Mouse (Mus musculus) lung, embryonic 16.5 days (tissue): ENCODE data around the gene Ncoa1. TPM values are rescaled to one million over a fixed set of nuclear protein-coding genes. Genes with fewer than 3 reads are reported as not detected.

Source experiments
- ATAC-seq: fragments of 200-750 bp; cut with Nextera tagmentation; 2 replicates; pipeline ENCODE4 v1.8.0; 2017; ENCODE audit warnings: low read depth, mild to moderate bottlenecking, moderate library complexity
- H3K27ac ChIP-seq: fragments of 300-500 bp; sonication (generic); 2 replicates; pipeline ENCODE4 v1.5.1; 2014; ENCODE audit warnings: mild to moderate bottlenecking, control low read depth, low read length
- H3K27me3 ChIP-seq: fragments of 300-500 bp; sonication (generic); 2 replicates; pipeline ENCODE4 v1.6.1; 2014; ENCODE audit warnings: low read depth, low read length, mixed read lengths; ENCODE audit not compliant: control insufficient read depth, insufficient read depth
- H3K36me3 ChIP-seq: fragments of 300-500 bp; sonication (generic); 2 replicates; pipeline ENCODE4 v1.6.1; 2014; ENCODE audit warnings: low read length; ENCODE audit not compliant: control insufficient read depth, insufficient read depth
- H3K4me1 ChIP-seq: fragments of 300-500 bp; sonication (generic); replicated peaks from 2 replicates; pipeline ENCODE4 v1.6.1; 2014; ENCODE audit warnings: low read length, mixed read lengths; ENCODE audit not compliant: control insufficient read depth, insufficient read depth
- H3K4me2 ChIP-seq: fragments of 300-500 bp; sonication (generic); 2 replicates; pipeline ENCODE4 v1.6.1; 2014; ENCODE audit warnings: low read depth, low read length, control low read depth
- H3K4me3 ChIP-seq: fragments of 300-500 bp; sonication (generic); 2 replicates; pipeline ENCODE4 v1.5.1; 2014; ENCODE audit warnings: mild to moderate bottlenecking, low read length, control low read depth
- H3K9ac ChIP-seq: fragments of 300-500 bp; sonication (generic); 2 replicates; pipeline ENCODE4 v1.6.1; 2014; ENCODE audit warnings: low read length, control low read depth
- H3K9me3 ChIP-seq: fragments of 300-500 bp; sonication (generic); 2 replicates; pipeline ENCODE4 v1.6.1; 2016; ENCODE audit warnings: low read length; ENCODE audit not compliant: control insufficient read depth
- WGBS: fragments of 180-500 bp; shearing (Covaris S2); extraction: QIAGEN DNeasy Blood & Tissue Kit; methylation state at CpG from one replicate; pipeline ENCODE4 v1.1.7; 2014; 5-methylcytosine and 5-hydroxymethylcytosine counted together
- polyA plus RNA-seq: library from polyadenylated mRNA; unstranded; fragments of >200 nt; fragmentation: Nextera tagmentation; extraction: Ambion mirVana; gene quantifications from 2 replicates; pipeline ENCODE4 v1.2.1, GENCODE M21; 2015

Ncoa1 gene
- polyA plus RNA-seq, 1 experiment from 2014 or later = 7.1 TPM

DNA sequence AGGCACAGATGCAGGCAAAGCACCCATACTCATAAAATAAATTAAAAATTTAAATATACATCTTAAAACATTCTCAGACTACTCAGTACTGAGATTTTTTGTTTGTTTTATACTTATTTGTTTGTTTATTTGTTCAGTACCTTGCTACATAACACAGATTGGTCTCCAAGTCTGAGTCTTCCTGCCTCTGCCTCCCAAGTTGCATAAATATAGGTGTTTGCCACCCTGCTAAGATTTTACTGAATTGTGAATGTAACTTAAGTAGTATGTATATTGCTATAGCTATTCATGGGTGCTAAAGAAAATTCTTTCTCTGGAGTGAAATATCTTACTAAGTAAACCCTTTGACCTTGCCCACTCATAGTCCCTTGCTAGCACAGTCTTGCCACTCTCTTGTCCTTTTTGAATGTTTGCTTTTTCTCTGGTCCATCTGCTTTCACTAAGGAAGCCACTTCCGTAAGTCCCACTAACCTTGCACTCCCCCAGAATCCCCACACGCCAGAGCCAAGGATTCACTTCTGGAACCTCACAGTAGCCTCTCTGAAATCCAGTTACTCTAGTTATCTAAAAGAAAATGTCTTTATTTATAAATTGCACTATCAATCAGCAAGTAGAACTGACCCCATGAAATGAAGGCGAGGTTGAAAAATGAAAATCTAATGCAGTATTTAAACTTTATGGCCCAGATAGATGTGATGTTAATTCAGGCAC, 2.3 kb upstream of the Ncoa1 start:
- Histone ChIP-seq H3K4me1 (peaks cover 9% of the 10 kb centered on the region), H3K9ac (no peak overlapping the region), H3K9me3 (no peaks in the 10 kb centered on the region), H3K4me2 (no peak overlapping the region), H3K4me3 (no peak overlapping the region), H3K27ac (no peak overlapping the region), H3K27me3 (no peaks in the 10 kb centered on the region), H3K36me3 (no peaks in the 10 kb centered on the region)
- 67% methylated on average over 3 of the region's 3 CpGs for WGBS
- no peak for ATAC-seq

GRCm38 (mm10) chr12:4477941-4478795, 1.2 kb upstream of the Ncoa1 start:
- H3K4me3 ChIP-seq = peak overlapping the region; percentile 95; the same call in 1 of the 2 replicates
- no peak for ATAC-seq
- no peaks in the 10 kb centered on the region for H3K36me3 ChIP-seq
- no peak overlapping the region for H3K27ac ChIP-seq
- peaks cover 9% of the 10 kb centered on the region for H3K4me1 ChIP-seq
- H3K9me3 ChIP-seq = no peaks in the 10 kb centered on the region
- no peaks in the 10 kb centered on the region for H3K27me3 ChIP-seq
- 0 out of 2 replicates have a peak overlapping the region, but pooled peaks have one; percentile 72 for H3K9ac ChIP-seq
- 62% methylated on average over 6 of the region's 6 CpGs for WGBS
- H3K4me2 ChIP-seq = no peak overlapping the region

GRCm38 (mm10) chr12:4476291-4476831, 621 bp downstream of the Ncoa1 start:
- ATAC-seq = peak; percentile 80
- H3K9me3 ChIP-seq = no peaks in the 10 kb centered on the region
- peak overlapping the region; percentile 85 for H3K4me2 ChIP-seq
- 0% methylated on average over 44 of the region's 73 CpGs for WGBS
- peaks cover 9% of the 10 kb centered on the region for H3K4me1 ChIP-seq
- H3K36me3 ChIP-seq = no peaks in the 10 kb centered on the region
- peak overlapping the region; percentile 90 for H3K9ac ChIP-seq
- peak overlapping the region; percentile 92 for H3K27ac ChIP-seq
- peak overlapping the region; percentile 95 for H3K4me3 ChIP-seq
- no peaks in the 10 kb centered on the region for H3K27me3 ChIP-seq

- Histone ChIP-seq H3K4me2 (peak overlapping the region; percentile 85), H3K4me1 (peaks cover 9% of the 10 kb centered on the region), H3K27me3 (no peaks in the 10 kb centered on the region), H3K9ac (peak overlapping the region; percentile 90), H3K9me3 (no peaks in the 10 kb centered on the region), H3K36me3 (no peaks in the 10 kb centered on the region), H3K4me3 (peak overlapping the region; percentile 95), H3K27ac (no peak overlapping the region)
- 11% methylated on average over 18 of the region's 18 CpGs for WGBS
- ATAC-seq = no peak
These were observed 1.6 kb downstream of the Ncoa1 start for GRCm38 (mm10) chr12:4475251-4475993.

GRCm38 (mm10) chr12:4469115-4469514, 7.9 kb downstream of the Ncoa1 start:
- H3K36me3 ChIP-seq = no peaks in the 10 kb centered on the region
- 49% methylated on average over 2 of the region's 2 CpGs for WGBS
- no peak; the same call in 1 of the 2 replicates for ATAC-seq
- H3K4me2 ChIP-seq = no peak overlapping the region
- H3K9me3 ChIP-seq = no peaks in the 10 kb centered on the region
- H3K9ac ChIP-seq = no peak overlapping the region
- no peaks in the 10 kb centered on the region for H3K27me3 ChIP-seq
- H3K4me3 ChIP-seq = no peak overlapping the region
- peaks cover 3% of the 10 kb centered on the region; the same call in 1 of the 2 replicates for H3K4me1 ChIP-seq
- H3K27ac ChIP-seq = no peak overlapping the region

- no peak overlapping the region for H3K9ac ChIP-seq
- ATAC-seq = no peak
- no peaks in the 10 kb centered on the region for H3K36me3 ChIP-seq
- no peaks in the 10 kb centered on the region for H3K27me3 ChIP-seq
- no peak overlapping the region for H3K4me3 ChIP-seq
- H3K27ac ChIP-seq = no peak overlapping the region
- H3K4me1 ChIP-seq = no peaks in the 10 kb centered on the region
- no peak overlapping the region for H3K4me2 ChIP-seq
- WGBS = 92% methylated on average over 2 of the region's 2 CpGs
- no peaks in the 10 kb centered on the region for H3K9me3 ChIP-seq
These were observed 13.3 kb downstream of the Ncoa1 start for GRCm38 (mm10) chr12:4463701-4464100.

GRCm38 (mm10) chr12:4462420-4462819, 14.6 kb downstream of the Ncoa1 start:
- Histone ChIP-seq H3K36me3 (no peaks in the 10 kb centered on the region), H3K27ac (no peak overlapping the region), H3K4me3 (no peak overlapping the region), H3K4me2 (no peak overlapping the region), H3K27me3 (no peaks in the 10 kb centered on the region), H3K9me3 (no peaks in the 10 kb centered on the region), H3K9ac (no peak overlapping the region), H3K4me1 (no peaks in the 10 kb centered on the region)
- WGBS = 48% methylated on average over 1 of the region's 1 CpGs
- no peak for ATAC-seq

- Histone ChIP-seq H3K9ac (no peak overlapping the region), H3K27ac (no peak overlapping the region), H3K4me1 (no peaks in the 10 kb centered on the region), H3K4me2 (no peak overlapping the region), H3K9me3 (no peaks in the 10 kb centered on the region), H3K27me3 (no peaks in the 10 kb centered on the region), H3K4me3 (no peak overlapping the region), H3K36me3 (no peaks in the 10 kb centered on the region)
- ATAC-seq = no peak
- WGBS = 89% methylated on average over 2 of the region's 2 CpGs
These were observed 16.0 kb downstream of the Ncoa1 start for GRCm38 (mm10) chr12:4460990-4461389.
